Mouse (Mus musculus) intestine, embryonic 14.5 days (tissue): Measurements from ENCODE around the gene Fam131b. TPM values are rescaled to one million over a fixed set of nuclear protein-coding genes. Genes with fewer than 3 reads are reported as not detected.
A peak's percentile ranks its signal among the peaks of the same experiment; 100 is the strongest.

ENCODE experiments used
- ATAC-seq: fragments of 200-750 bp; cut with Nextera tagmentation; replicated peaks from 2 replicates; pipeline ENCODE4 v1.8.0; 2017; ENCODE audit warnings: low read depth, moderate number of reproducible peaks, moderate TSS enrichment, moderate library complexity; ENCODE audit not compliant: low FRiP score, low TSS enrichment
- DNase-seq: peaks from one replicate; pipeline ENCODE4 v3.0.0-alpha.2; 2018; ENCODE audit warnings: low spot score
- H3K27ac ChIP-seq: fragments of 300-500 bp; sonication (generic); 2 replicates; pipeline ENCODE4 v1.5.1; 2014; ENCODE audit warnings: low read depth, mild to moderate bottlenecking, control low read depth
- H3K27me3 ChIP-seq: fragments of 300-500 bp; sonication (generic); replicated peaks from 2 replicates; pipeline ENCODE4 v1.6.1; 2014; ENCODE audit warnings: low read length, control low read depth; ENCODE audit not compliant: control insufficient read depth, insufficient read depth
- H3K36me3 ChIP-seq: fragments of 300-500 bp; sonication (generic); 2 replicates; pipeline ENCODE4 v1.6.1; 2014; ENCODE audit warnings: low read length, control low read depth; ENCODE audit not compliant: control insufficient read depth, insufficient read depth
- H3K4me1 ChIP-seq: fragments of 300-500 bp; sonication (generic); replicated peaks from 2 replicates; pipeline ENCODE4 v1.6.1; 2014; ENCODE audit warnings: low read length, control low read depth, mixed read lengths; ENCODE audit not compliant: control insufficient read depth, insufficient read depth
- H3K4me2 ChIP-seq: fragments of 300-500 bp; sonication (generic); 2 replicates; pipeline ENCODE4 v1.6.1; 2014; ENCODE audit warnings: low read length
- H3K4me3 ChIP-seq: fragments of 300-500 bp; sonication (generic); 2 replicates; pipeline ENCODE4 v1.5.1; 2014; ENCODE audit warnings: low read depth, low read length, control low read depth, mixed read lengths
- H3K9ac ChIP-seq: fragments of 300-500 bp; sonication (generic); 2 replicates; pipeline ENCODE4 v1.6.1; 2014; ENCODE audit warnings: mild to moderate bottlenecking, low read length
- H3K9me3 ChIP-seq: fragments of 300-500 bp; sonication (generic); 2 replicates; pipeline ENCODE4 v1.6.1; 2016; ENCODE audit warnings: low read length, control low read depth; ENCODE audit not compliant: control insufficient read depth
- WGBS: fragments of 180-500 bp; shearing (Covaris S2); extraction: QIAGEN DNeasy Blood & Tissue Kit; methylation state at CpG from one replicate; pipeline ENCODE4 v1.1.7; 2014; 5-methylcytosine and 5-hydroxymethylcytosine counted together
- polyA plus RNA-seq: library from polyadenylated mRNA; unstranded; fragments of >200 nt; fragmentation: Nextera tagmentation; extraction: Ambion mirVana; gene quantifications from 2 replicates; pipeline ENCODE4 v1.2.1, GENCODE M21; 2014

The Fam131b gene
- polyA plus RNA-seq, 1 experiment from 2014 or later = 0.32 TPM

GRCm38 (mm10) chr6:42325268-42325609 lies 796 bp upstream of the Fam131b start:
- ATAC-seq = peak; percentile 21; the same call in 1 of the 2 replicates
- WGBS = 3% methylated on average over 7 of the region's 7 CpGs
- H3K4me3 ChIP-seq = peak overlapping the region; percentile 56
- H3K27me3 ChIP-seq = peaks cover 51% of the 10 kb centered on the region
- H3K4me2 ChIP-seq = peak overlapping the region; percentile 91
- H3K9me3 ChIP-seq = no peaks in the 10 kb centered on the region
- H3K36me3 ChIP-seq = no peaks in the 10 kb centered on the region
- peaks cover 7% of the 10 kb centered on the region; the same call in 1 of the 2 replicates for H3K4me1 ChIP-seq
- peak; percentile 94 for DNase-seq
- no peak overlapping the region for H3K27ac ChIP-seq
- no peak overlapping the region for H3K9ac ChIP-seq

DNA sequence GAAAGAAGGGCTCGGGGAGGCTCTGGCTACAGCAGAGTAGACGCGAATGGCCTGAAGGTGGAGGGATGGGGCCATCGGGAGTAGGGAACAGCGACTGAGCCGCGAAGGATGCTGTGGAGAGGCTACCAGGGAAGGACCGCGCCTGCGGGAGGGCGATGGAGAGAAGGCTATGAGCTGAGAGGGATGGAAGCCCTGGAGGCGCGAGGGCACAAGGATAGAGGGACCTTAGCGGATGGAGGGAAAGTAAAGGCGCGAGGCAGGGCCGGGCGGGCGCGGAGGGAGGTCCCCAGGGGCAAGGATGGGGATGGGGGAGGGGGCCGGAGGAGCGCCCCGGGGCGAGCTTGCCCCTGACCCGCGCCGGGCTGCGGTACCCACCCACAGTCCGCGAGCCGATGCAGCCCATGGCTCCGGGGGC lies 369 bp downstream of the Fam131b start:
- no peaks in the 10 kb centered on the region for H3K36me3 ChIP-seq
- DNase-seq (peak; percentile 71), ATAC-seq (peak; percentile 65)
- peaks cover 51% of the 10 kb centered on the region for H3K27me3 ChIP-seq
- peaks cover 7% of the 10 kb centered on the region; the same call in 1 of the 2 replicates for H3K4me1 ChIP-seq
- H3K4me3 ChIP-seq = peak overlapping the region; percentile 56
- WGBS = 0% methylated on average over 16 of the region's 32 CpGs
- no peak overlapping the region for H3K27ac ChIP-seq
- H3K4me2 ChIP-seq = peak overlapping the region; percentile 91
- peak overlapping the region; percentile 40 for H3K9ac ChIP-seq
- H3K9me3 ChIP-seq = no peaks in the 10 kb centered on the region

- H3K4me3 ChIP-seq = peak overlapping the region; percentile 56
- H3K36me3 ChIP-seq = no peaks in the 10 kb centered on the region
- 1% methylated on average over 28 of the region's 28 CpGs for WGBS
- H3K9ac ChIP-seq = no peak overlapping the region
- H3K27me3 ChIP-seq = peaks cover 51% of the 10 kb centered on the region
- ATAC-seq (peak; percentile 30; the same call in 1 of the 2 replicates), DNase-seq (peak; percentile 52)
- peak overlapping the region; percentile 91 for H3K4me2 ChIP-seq
- no peak overlapping the region for H3K27ac ChIP-seq
- no peaks in the 10 kb centered on the region for H3K9me3 ChIP-seq
- peaks cover 7% of the 10 kb centered on the region; the same call in 1 of the 2 replicates for H3K4me1 ChIP-seq
Observed at GRCm38 (mm10) chr6:42323371-42324066, 924 bp downstream of the Fam131b start.

DNA sequence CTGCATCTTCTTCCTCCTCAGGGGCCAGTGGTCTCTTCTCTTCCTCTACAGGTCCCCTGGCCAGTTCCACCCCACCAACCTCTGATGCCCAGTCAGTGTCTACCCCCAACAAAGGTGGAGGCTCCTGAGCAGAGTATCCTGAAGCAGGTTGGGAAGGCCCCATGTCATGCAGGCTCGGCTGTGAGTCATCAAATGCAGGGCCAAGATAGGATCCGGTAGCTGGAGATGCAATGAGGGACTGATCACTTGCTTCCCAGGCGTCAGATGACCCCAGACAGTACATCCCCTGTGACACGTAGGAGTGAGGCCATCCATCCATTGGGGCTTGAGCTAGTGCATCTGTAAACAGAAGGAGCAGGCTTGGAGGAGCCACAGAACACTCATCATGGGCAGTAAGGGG lies 6.2 kb downstream of the Fam131b start:
- peaks cover 2% of the 10 kb centered on the region; the same call in 1 of the 2 replicates for H3K4me1 ChIP-seq
- ATAC-seq = no peak
- H3K9me3 ChIP-seq = no peaks in the 10 kb centered on the region
- no peak overlapping the region for H3K4me2 ChIP-seq
- no peak for DNase-seq
- H3K4me3 ChIP-seq = no peak overlapping the region
- no peaks in the 10 kb centered on the region for H3K36me3 ChIP-seq
- peaks cover 26% of the 10 kb centered on the region for H3K27me3 ChIP-seq
- no peak overlapping the region for H3K9ac ChIP-seq
- 73% methylated on average over 4 of the region's 4 CpGs for WGBS
- H3K27ac ChIP-seq = no peak overlapping the region

DNA sequence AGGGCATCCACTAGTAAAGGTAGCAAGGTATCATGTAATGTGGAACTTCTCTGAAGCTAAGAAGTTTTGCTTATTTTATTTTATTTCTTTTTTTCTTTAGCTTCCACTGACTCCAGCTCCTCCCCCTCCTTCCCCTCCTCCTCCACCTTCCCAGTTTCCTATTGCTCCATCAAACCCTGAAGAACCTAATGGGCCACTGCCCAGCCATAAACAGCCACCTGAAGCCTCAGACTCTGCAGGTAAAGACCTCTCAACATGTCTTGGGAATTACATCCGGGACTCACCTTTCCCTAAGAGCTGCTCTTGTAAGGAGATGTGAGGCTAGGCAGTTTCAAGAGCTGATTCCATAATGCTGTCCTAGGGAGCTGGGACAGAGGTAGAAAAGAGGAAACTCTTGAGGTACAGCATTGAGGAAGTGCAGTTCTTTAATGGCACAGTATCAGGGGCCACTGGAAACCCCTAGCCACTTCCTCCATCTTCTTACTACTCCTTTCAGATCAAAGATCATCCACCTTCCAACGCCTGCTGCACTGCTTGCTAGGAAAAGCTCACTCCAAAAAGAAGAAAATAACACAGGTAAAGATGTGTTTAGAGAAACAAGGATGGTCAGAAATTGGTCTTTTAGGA lies 13.9 kb downstream of the Fam131b start:
- Histone ChIP-seq H3K27ac (no peak overlapping the region), H3K4me3 (no peak overlapping the region), H3K36me3 (0 out of 2 replicates have a peak, but pooled peaks cover 2% of the 10 kb centered on the region), H3K4me2 (no peak overlapping the region), H3K9ac (no peak overlapping the region), H3K27me3 (no peaks in the 10 kb centered on the region), H3K4me1 (no peaks in the 10 kb centered on the region), H3K9me3 (no peaks in the 10 kb centered on the region)
- no peak for DNase-seq
- ATAC-seq = no peak
- 88% methylated on average over 2 of the region's 2 CpGs for WGBS

GRCm38 (mm10) chr6:42309816-42310378 lies 14.5 kb downstream of the Fam131b start:
- H3K4me2 ChIP-seq = no peak overlapping the region
- no peak for ATAC-seq
- no peak overlapping the region for H3K4me3 ChIP-seq
- no peaks in the 10 kb centered on the region for H3K27me3 ChIP-seq
- no peak for DNase-seq
- H3K4me1 ChIP-seq = no peaks in the 10 kb centered on the region
- no peaks in the 10 kb centered on the region for H3K9me3 ChIP-seq
- no peak overlapping the region for H3K27ac ChIP-seq
- 0 out of 2 replicates have a peak, but pooled peaks cover 2% of the 10 kb centered on the region for H3K36me3 ChIP-seq
- WGBS = 42% methylated on average over 8 of the region's 8 CpGs
- H3K9ac ChIP-seq = no peak overlapping the region

DNA sequence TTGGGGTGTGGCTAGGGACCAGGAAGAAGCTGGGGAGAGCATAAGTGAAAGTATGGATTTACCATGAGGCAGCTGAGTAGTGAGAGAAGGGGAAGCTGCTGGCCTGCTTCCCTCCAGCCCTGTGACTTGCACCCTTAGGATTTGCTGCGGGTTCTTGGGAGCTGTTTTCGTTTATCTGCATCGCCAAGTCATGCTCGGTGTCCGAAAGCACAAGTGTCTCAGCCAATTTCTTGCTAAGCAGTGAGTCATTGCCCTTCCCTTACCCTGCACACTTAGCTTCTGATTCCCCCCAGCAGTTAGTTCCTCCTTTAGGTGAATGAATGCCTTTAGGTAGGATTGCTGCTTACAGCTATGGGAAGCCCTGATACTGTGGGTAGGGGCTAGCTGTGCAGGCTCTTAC lies 25.1 kb downstream of the Fam131b start:
- Histone ChIP-seq H3K4me1 (no peaks in the 10 kb centered on the region), H3K9ac (no peak overlapping the region), H3K4me3 (no peak overlapping the region), H3K9me3 (no peaks in the 10 kb centered on the region), H3K27ac (no peak overlapping the region), H3K4me2 (no peak overlapping the region), H3K36me3 (no peaks in the 10 kb centered on the region), H3K27me3 (no peaks in the 10 kb centered on the region)
- DNase-seq (no peak), ATAC-seq (no peak)
- 81% methylated on average over 5 of the region's 5 CpGs for WGBS

- Histone ChIP-seq H3K27me3 (no peaks in the 10 kb centered on the region), H3K27ac (no peak overlapping the region), H3K9ac (no peak overlapping the region), H3K4me1 (no peaks in the 10 kb centered on the region), H3K9me3 (no peaks in the 10 kb centered on the region), H3K4me2 (no peak overlapping the region), H3K4me3 (no peak overlapping the region), H3K36me3 (no peaks in the 10 kb centered on the region)
- WGBS = 59% methylated on average over 3 of the region's 3 CpGs
- ATAC-seq = 0 out of 2 replicates have a peak, but pooled peaks have one; percentile 55
- DNase-seq = no peak
Observed at GRCm38 (mm10) chr6:42295549-42296094, 28.8 kb downstream of the Fam131b start.
